Mouse (Mus musculus) hindlimb bud, embryonic 11.5 days (tissue): Measurements from ENCODE around the gene Dennd6a.
"Not testable (repeated sequence)": the region's sequence is repeated elsewhere in the genome, so short reads cannot be mapped to it uniquely, and the experiment has no call there.

Source experiments
- DNase-seq: peaks from one replicate; pipeline ENCODE4 v3.0.0-alpha.2; 2012; ENCODE audit warnings: low read depth, low spot score; ENCODE audit errors: extremely low spot score

Gene Dennd6a

GRCm38 (mm10) chr14:26639251-26639650, 65.6 kb downstream of the Dennd6a start:
- no peak for DNase-seq

GRCm38 (mm10) chr14:26639961-26640360, 66.3 kb downstream of the Dennd6a start:
- no peak for DNase-seq

GRCm38 (mm10) chr14:26643006-26643624, 69.5 kb downstream of the Dennd6a start:
- no peak for DNase-seq

GRCm38 (mm10) chr14:26645989-26646650, 72.5 kb downstream of the Dennd6a start:
- no peak for DNase-seq

GRCm38 (mm10) chr14:26647811-26648210, 74.2 kb downstream of the Dennd6a start:
- DNase-seq = no peak

- no peak for DNase-seq
These were observed 78.2 kb downstream of the Dennd6a start for GRCm38 (mm10) chr14:26651901-26652300.

GRCm38 (mm10) chr14:26658178-26658577, 84.5 kb downstream of the Dennd6a start:
- DNase-seq = no peak

GRCm38 (mm10) chr14:26660233-26660632, 86.6 kb downstream of the Dennd6a start:
- no peak for DNase-seq

- DNase-seq = no peak
These were observed 88.4 kb downstream of the Dennd6a start for GRCm38 (mm10) chr14:26662016-26662415.

GRCm38 (mm10) chr14:26662488-26662887, 88.8 kb downstream of the Dennd6a start:
- DNase-seq = no peak

- no peak for DNase-seq
These were observed 90.2 kb downstream of the Dennd6a start for GRCm38 (mm10) chr14:26663851-26664250.

- no peak for DNase-seq
These were observed 94.3 kb downstream of the Dennd6a start for GRCm38 (mm10) chr14:26667991-26668370.

- no peak for DNase-seq
These were observed 95.0 kb downstream of the Dennd6a start for GRCm38 (mm10) chr14:26668371-26669291.

GRCm38 (mm10) chr14:26669292-26670073, 95.8 kb downstream of the Dennd6a start, which contains the start of gene Pde12:
Gene Pde12 (minus strand): TSS chr14:26669883.
- peak; percentile 85 for DNase-seq

- no peak for DNase-seq
These were observed 97.3 kb downstream of the Dennd6a start for GRCm38 (mm10) chr14:26670964-26671363.

- not testable (repeated sequence) for DNase-seq
These were observed 98.4 kb downstream of the Dennd6a start for GRCm38 (mm10) chr14:26671870-26672615.

- not testable (repeated sequence) for DNase-seq
These were observed 101.0 kb downstream of the Dennd6a start for GRCm38 (mm10) chr14:26674476-26675169.

GRCm38 (mm10) chr14:26675371-26675770, 101.7 kb downstream of the Dennd6a start:
- DNase-seq = no peak

- no peak for DNase-seq
These were observed 102.1 kb downstream of the Dennd6a start for GRCm38 (mm10) chr14:26675791-26676190.
